Mouse (Mus musculus): ENCODE measurements around the gene Gdpgp1.

Gdpgp1 gene

GRCm38 (mm10) chr7:80232489-80233029, at the start of gene Gdpgp1, which contains the start of gene Cib1:
Gene Gdpgp1 (plus strand): TSS chr7:80232865.
Gene Cib1 (minus strand): TSS chr7:80232813.
- in situ Hi-C loops (cut with MboI; ENCODE audit: low pct_unique_long_range_greater_than_20kb in 1 of 2, low sequenced_read_pairs in 2 of 2, unreplicated experiment in 1 of 2): no loop called here

- in situ Hi-C loops (cut with MboI; ENCODE audit: low pct_unique_long_range_greater_than_20kb in 1 of 2, low sequenced_read_pairs in 2 of 2, unreplicated experiment in 1 of 2): no loop called here
Measured at GRCm38 (mm10) chr7:80183466-80183865, 49.2 kb upstream of the Gdpgp1 start.

GRCm38 (mm10) chr7:80183969-80184368, 48.7 kb upstream of the Gdpgp1 start:
- in situ Hi-C loops (cut with MboI; ENCODE audit: low pct_unique_long_range_greater_than_20kb in 1 of 2, low sequenced_read_pairs in 2 of 2, unreplicated experiment in 1 of 2): no loop called here

GRCm38 (mm10) chr7:80184551-80184950, 48.1 kb upstream of the Gdpgp1 start:
- in situ Hi-C loops (cut with MboI; ENCODE audit: low pct_unique_long_range_greater_than_20kb in 1 of 2, low sequenced_read_pairs in 2 of 2, unreplicated experiment in 1 of 2): no loop called here

- in situ Hi-C loops (cut with MboI; ENCODE audit: low pct_unique_long_range_greater_than_20kb in 1 of 2, low sequenced_read_pairs in 2 of 2, unreplicated experiment in 1 of 2): no loop called here
Measured at GRCm38 (mm10) chr7:80184968-80185367, 47.7 kb upstream of the Gdpgp1 start.

GRCm38 (mm10) chr7:80186021-80186420, 46.6 kb upstream of the Gdpgp1 start:
- in situ Hi-C loops (cut with MboI; ENCODE audit: low pct_unique_long_range_greater_than_20kb in 1 of 2, low sequenced_read_pairs in 2 of 2, unreplicated experiment in 1 of 2): no loop called here

GRCm38 (mm10) chr7:80186531-80187296, 46.0 kb upstream of the Gdpgp1 start, which contains the start of gene Sema4b:
Gene Sema4b (plus strand): TSS chr7:80186841.
- in situ Hi-C loops (cut with MboI; ENCODE audit: low pct_unique_long_range_greater_than_20kb in 1 of 2, low sequenced_read_pairs in 2 of 2, unreplicated experiment in 1 of 2): no loop called here

- in situ Hi-C loops (cut with MboI; ENCODE audit: low pct_unique_long_range_greater_than_20kb in 1 of 2, low sequenced_read_pairs in 2 of 2, unreplicated experiment in 1 of 2): no loop called here
Measured at GRCm38 (mm10) chr7:80187501-80187900, 45.2 kb upstream of the Gdpgp1 start.

GRCm38 (mm10) chr7:80188579-80189125, 44.0 kb upstream of the Gdpgp1 start:
- in situ Hi-C loops (cut with MboI; ENCODE audit: low pct_unique_long_range_greater_than_20kb in 1 of 2, low sequenced_read_pairs in 2 of 2, unreplicated experiment in 1 of 2): no loop called here

GRCm38 (mm10) chr7:80189147-80189933, 43.3 kb upstream of the Gdpgp1 start:
- in situ Hi-C loops (cut with MboI; ENCODE audit: low pct_unique_long_range_greater_than_20kb in 1 of 2, low sequenced_read_pairs in 2 of 2, unreplicated experiment in 1 of 2): no loop called here

- in situ Hi-C loops (cut with MboI; ENCODE audit: low pct_unique_long_range_greater_than_20kb in 1 of 2, low sequenced_read_pairs in 2 of 2, unreplicated experiment in 1 of 2): no loop called here
Measured at GRCm38 (mm10) chr7:80191455-80191854, 41.2 kb upstream of the Gdpgp1 start.

GRCm38 (mm10) chr7:80192226-80193061, 40.2 kb upstream of the Gdpgp1 start:
- in situ Hi-C loops (cut with MboI; ENCODE audit: low pct_unique_long_range_greater_than_20kb in 1 of 2, low sequenced_read_pairs in 2 of 2, unreplicated experiment in 1 of 2): no loop called here

- in situ Hi-C loops (cut with MboI; ENCODE audit: low pct_unique_long_range_greater_than_20kb in 1 of 2, low sequenced_read_pairs in 2 of 2, unreplicated experiment in 1 of 2): no loop called here
Measured at GRCm38 (mm10) chr7:80193941-80194739, 38.5 kb upstream of the Gdpgp1 start.

- in situ Hi-C loops (cut with MboI; ENCODE audit: low pct_unique_long_range_greater_than_20kb in 1 of 2, low sequenced_read_pairs in 2 of 2, unreplicated experiment in 1 of 2): no loop called here
Measured at GRCm38 (mm10) chr7:80195146-80195545, 37.5 kb upstream of the Gdpgp1 start.

GRCm38 (mm10) chr7:80195576-80196263, 36.9 kb upstream of the Gdpgp1 start:
- in situ Hi-C loops (cut with MboI; ENCODE audit: low pct_unique_long_range_greater_than_20kb in 1 of 2, low sequenced_read_pairs in 2 of 2, unreplicated experiment in 1 of 2): no loop called here

- in situ Hi-C loops (cut with MboI; ENCODE audit: low pct_unique_long_range_greater_than_20kb in 1 of 2, low sequenced_read_pairs in 2 of 2, unreplicated experiment in 1 of 2): no loop called here
Measured at GRCm38 (mm10) chr7:80197371-80197770, 35.3 kb upstream of the Gdpgp1 start.
